Mouse (Mus musculus) spleen, adult 18-20 months (tissue): ENCODE measurements at regions not wholly inside any gene's neighbourhood (a gene's known extent, or its start where the extent isn't known, plus 50 kb on each side); places are given as distances from the start of the nearest gene placed in this dataset.

Experiments
- DNase-seq, 2 experiments: peaks; one replicate each; pipeline ENCODE4 v3.0.0; 2022; ENCODE audit warnings: mixed read lengths in 2 of 2

- DNase-seq, result no peak
These were observed 177.0 kb upstream of the Mkln1 start for GRCm38 (mm10) chr6:31221490-31221889.

- DNase-seq, result no peak
These were observed 176.4 kb upstream of the Mkln1 start for GRCm38 (mm10) chr6:31222024-31222579.

- no peak for DNase-seq
These were observed 171.1 kb upstream of the Mkln1 start for GRCm38 (mm10) chr6:31227406-31227805.

DNA sequence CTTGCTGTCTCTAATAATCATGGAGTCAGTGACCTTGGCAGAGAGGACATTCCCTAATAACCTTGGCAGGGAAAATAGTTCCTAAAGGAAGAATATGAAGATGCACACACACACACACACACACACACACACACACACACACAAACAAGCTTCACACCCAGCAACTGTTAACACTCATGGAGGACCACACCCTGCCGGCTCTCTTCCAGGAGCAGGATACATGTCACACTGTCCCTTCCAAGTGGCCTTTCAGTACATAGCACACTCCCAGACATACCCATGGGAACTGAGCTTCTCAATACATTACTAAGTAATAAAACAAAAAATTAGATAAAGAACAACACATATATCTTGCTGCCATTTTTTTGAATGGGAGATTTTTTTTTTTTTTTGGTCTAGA lies 170.5 kb upstream of the Mkln1 start:
- no peak for DNase-seq

DNA sequence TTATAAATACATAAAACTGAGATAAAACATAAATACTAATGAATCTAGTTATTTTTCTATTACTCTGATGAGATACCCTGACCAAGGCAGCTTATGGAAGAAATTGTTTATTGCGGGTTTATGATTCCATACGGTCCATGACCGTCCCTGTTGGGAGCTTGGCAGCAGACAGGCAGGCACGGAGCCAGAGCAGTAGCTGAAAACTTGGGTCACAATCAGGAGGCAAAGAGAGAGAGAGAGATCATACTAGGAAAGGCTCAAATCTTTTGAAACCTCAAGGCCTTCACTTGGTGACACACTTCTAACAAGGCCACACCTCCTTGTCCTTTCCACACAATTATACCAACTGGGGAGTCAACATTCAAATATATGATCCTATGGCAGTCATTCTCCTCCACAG lies 166.7 kb upstream of the Mkln1 start:
- no peak for DNase-seq

DNA sequence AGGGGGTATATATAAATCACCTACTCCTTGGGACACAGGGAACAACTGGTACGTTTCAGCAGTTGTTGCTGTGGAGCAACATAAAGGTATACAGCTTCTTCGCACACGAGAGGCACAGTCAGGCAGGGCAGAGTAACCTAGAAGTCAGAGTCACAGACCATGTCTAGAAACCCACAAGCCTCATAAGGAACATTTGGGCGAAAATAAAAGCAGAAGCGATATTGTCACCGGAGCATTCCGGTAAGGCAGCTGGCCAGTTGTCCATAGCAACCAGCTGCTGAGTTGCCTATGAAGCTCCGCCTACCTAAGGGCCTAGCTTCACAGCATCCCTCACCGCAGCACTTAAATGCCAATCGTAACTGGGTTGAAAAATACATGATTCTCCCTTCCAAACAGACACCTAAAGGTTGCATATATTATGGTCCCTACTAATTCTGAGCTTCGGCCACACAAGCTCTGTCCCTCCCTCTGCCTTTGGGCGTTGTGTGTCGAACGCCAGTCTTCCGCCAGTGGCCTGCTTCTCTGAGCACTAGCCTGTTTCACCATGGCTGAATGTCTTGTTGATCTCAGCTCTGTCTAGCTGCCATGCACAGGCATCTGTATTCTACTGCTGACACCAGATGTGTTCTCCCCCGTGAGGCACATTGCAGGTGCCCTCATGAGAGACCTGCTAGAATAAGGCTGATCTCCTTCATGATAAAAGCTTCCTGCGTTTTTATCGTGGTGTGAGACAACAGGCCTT lies 165.1 kb upstream of the Mkln1 start:
- peak in 1 of 2 experiments; percentile 51 for DNase-seq

GRCm38 (mm10) chr6:31240051-31240450 lies 158.5 kb upstream of the Mkln1 start:
- no peak for DNase-seq

DNA sequence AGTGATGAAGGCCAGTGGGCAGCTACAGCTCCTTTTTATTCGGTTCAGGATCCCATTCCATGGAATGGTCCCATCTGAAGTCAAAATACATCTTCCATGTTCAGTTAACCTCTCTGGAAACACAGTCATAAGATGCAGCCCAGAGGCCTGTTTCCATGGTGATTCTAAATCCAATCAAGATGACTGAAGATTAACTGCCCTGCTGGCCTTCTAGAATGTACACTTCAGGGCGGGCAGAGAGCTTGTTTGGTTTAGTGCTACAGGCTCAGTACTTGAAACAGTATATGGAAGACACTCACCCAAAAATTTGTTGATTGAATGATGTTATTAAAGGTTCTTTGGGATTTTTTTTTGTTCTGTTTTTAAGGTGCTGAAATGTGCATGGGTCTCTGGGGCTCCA lies 148.0 kb upstream of the Mkln1 start:
- DNase-seq, result no peak

- no peak for DNase-seq
These were observed 145.1 kb upstream of the Mkln1 start for GRCm38 (mm10) chr6:31253251-31253935.

- no peak for DNase-seq
These were observed 137.7 kb upstream of the Mkln1 start for GRCm38 (mm10) chr6:31260645-31261345.

DNA sequence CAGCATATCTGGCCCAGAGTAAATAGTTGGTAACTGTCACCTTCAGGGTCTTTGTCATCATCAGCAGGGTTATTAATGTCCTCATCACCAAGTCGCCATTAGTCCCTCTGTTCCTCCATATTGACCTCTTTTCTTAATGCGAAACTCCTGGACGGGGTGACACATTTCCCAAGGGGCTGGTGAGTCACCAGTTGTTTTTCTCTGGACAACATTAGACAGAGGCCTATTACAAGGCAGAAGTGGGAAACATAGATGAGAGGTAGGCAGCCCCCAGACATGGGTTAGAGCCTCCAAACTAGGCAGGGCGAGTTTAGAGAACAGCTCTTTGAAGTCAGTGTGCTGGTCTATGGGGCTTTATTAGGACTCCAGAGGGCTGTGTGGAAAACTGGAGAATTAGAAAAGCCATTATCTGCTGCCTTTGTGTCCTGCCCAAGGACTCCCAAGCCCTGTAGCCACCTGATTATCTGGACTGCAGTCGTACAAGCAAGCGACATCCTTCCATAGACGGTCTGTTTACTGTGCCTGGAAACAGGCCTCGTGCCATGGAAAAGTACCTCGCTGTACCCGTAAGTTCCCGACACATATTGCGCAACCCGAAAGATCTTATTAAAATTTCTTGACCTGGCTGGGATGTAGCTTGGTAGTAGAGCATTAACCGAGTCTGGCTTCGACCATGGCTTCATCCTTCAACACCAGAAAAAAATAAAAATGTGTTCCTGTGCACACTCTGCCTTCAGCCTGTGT lies 136.6 kb upstream of the Mkln1 start:
- DNase-seq, result no peak

- DNase-seq, result no peak
These were observed 135.9 kb upstream of the Mkln1 start for GRCm38 (mm10) chr6:31262651-31263050.

- no peak for DNase-seq
These were observed 134.7 kb upstream of the Mkln1 start for GRCm38 (mm10) chr6:31263821-31264220.

- no peak for DNase-seq
These were observed 132.0 kb upstream of the Mkln1 start for GRCm38 (mm10) chr6:31266441-31267040.

- DNase-seq, result no peak
These were observed 130.5 kb upstream of the Mkln1 start for GRCm38 (mm10) chr6:31268057-31268456.

- DNase-seq, result no peak
These were observed 124.7 kb upstream of the Mkln1 start for GRCm38 (mm10) chr6:31273816-31274215.

- no peak for DNase-seq
These were observed 124.3 kb upstream of the Mkln1 start for GRCm38 (mm10) chr6:31274236-31274635.

DNA sequence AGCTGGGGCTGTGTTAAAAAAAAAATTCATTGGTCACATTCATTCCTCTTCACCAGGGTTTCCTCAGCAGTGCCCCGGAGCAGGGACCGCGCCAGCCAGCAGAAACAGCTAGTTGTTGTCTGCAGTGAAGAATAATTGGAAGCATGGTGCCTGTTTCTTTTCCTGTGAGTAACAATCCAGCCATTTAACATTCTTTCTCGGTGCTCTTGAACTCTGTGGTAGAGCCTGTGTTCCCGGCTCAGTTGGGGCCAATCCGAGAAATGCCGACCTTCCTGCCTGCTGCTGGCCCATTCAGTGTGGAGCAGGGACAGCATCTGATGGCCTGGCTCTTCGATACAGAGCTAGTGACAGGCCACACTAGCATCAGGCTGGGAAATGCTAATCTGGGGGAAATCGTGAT lies 120.7 kb upstream of the Mkln1 start:
- no peak for DNase-seq

- no peak for DNase-seq
These were observed 114.6 kb upstream of the Mkln1 start for GRCm38 (mm10) chr6:31283973-31284372.

GRCm38 (mm10) chr6:31284390-31284789 lies 114.1 kb upstream of the Mkln1 start:
- no peak for DNase-seq

- DNase-seq, result no peak
These were observed 113.5 kb upstream of the Mkln1 start for GRCm38 (mm10) chr6:31285064-31285463.

- DNase-seq, result no peak
These were observed 112.4 kb upstream of the Mkln1 start for GRCm38 (mm10) chr6:31285981-31286737.
